Comparison of ENCODE assay signal across 23 mouse cellular contexts in the genomic region with DNA sequence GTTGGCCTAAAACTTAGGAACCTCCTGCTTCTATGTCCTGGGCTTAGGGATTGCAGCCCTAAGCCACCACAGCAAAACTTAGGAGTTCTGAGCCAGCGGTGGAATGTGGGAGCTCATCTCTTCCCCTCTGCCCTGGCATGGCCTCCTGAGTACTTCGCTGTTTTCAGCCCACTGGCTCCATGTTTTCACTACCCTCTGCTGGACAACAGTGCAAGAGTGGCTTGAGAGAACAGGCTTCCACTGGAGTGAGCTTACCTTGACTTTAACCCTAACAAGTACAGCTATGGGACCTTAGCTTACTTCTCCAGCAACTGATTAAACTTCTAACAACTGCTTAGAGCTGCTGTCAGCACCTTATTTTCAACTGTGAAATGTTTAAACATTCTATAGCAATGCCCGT. TPM values are rescaled to one million over a fixed set of nuclear protein-coding genes. Genes with fewer than 3 reads are reported as not detected.
DNase-seq lines count a peak whose midpoint lies in the region; ATAC-seq and TF ChIP-seq lines count a peak whose summit lies in the region.
"Had no signal": no experiment of that assay in that cellular context is flagged by ENCODE, and none has a peak within 500 bp of the region (broad histone marks: within the 10 kb centered on the region; RNA-seq: fewer than 3 reads in every experiment).

No protein-coding gene starts in this region.

- no peak for ATAC-seq in heart, embryonic 13.5 days (ENCODE audit: extremely low read depth, insufficient number of reproducible peaks, low FRiP score, low TSS enrichment)
- ATAC-seq in kidney, embryonic 15.5 days (replicated peaks; ENCODE audit: low FRiP score) = 0 out of 2 replicates have a peak, but pooled peaks have one; percentile 40
- ATAC-seq: activated CD4-positive, CD25-positive, alpha-beta regulatory T cell, adult 4 months; forebrain, embryonic 13.5 days; intestine, embryonic 15.5 days; midbrain, embryonic 15.5 days had no signal

- TF ChIP-seq CTCF in testis, adult 2 months (IDR thresholded peaks at IDR 0.05; ENCODE audit: control insufficient read depth, insufficient read depth, insufficient replicate concordance, low read depth, low read length) = no peak

- H3K4me3 ChIP-seq in heart, embryonic 13.5 days = no peak overlapping the region
- H3K4me3 ChIP-seq in kidney, embryonic 15.5 days (replicated peaks) = no peak overlapping the region
- H3K4me3 ChIP-seq in testis, adult 2 months (ENCODE audit: control insufficient read depth, low read depth, low read length) = no peak overlapping the region
- H3K4me3 ChIP-seq: forebrain, embryonic 13.5 days; hindbrain, embryonic 15.5 days; intestine, embryonic 15.5 days; layer of hippocampus, adult 2 months; limb, embryonic 12.5 days; liver, embryonic 13.5 days; lung, embryonic 15.5 days; midbrain, embryonic 15.5 days; neural tube, embryonic 13.5 days had no signal

- no peak for TF ChIP-seq POLR2A in testis, adult 2 months (IDR thresholded peaks at IDR 0.05; ENCODE audit: control insufficient read depth, low read depth, low read length)

- no peak overlapping the region for H3K4me2 ChIP-seq in heart, embryonic 13.5 days
- no peak overlapping the region for H3K4me2 ChIP-seq in kidney, embryonic 15.5 days
- H3K4me2 ChIP-seq: forebrain, embryonic 13.5 days; hindbrain, embryonic 15.5 days; intestine, embryonic 15.5 days; limb, embryonic 12.5 days; liver, embryonic 13.5 days; lung, embryonic 15.5 days; midbrain, embryonic 15.5 days; neural tube, embryonic 13.5 days had no signal

- H3K9me3 ChIP-seq in heart, embryonic 13.5 days = no peaks in the 10 kb centered on the region
- no peaks in the 10 kb centered on the region for H3K9me3 ChIP-seq in kidney, embryonic 15.5 days (replicated peaks)
- H3K9me3 ChIP-seq: forebrain, embryonic 13.5 days; hindbrain, embryonic 15.5 days; intestine, embryonic 15.5 days; limb, embryonic 12.5 days; liver, embryonic 13.5 days; lung, embryonic 15.5 days; midbrain, embryonic 15.5 days; neural tube, embryonic 13.5 days had no signal

- WGBS in heart, embryonic 13.5 days = 56% methylated on average over 3 of the region's 3 CpGs
- WGBS in kidney, embryonic 15.5 days = 88% methylated on average over 3 of the region's 3 CpGs

- peaks cover 53% of the 10 kb centered on the region for H3K36me3 ChIP-seq in heart, embryonic 13.5 days
- peaks cover 50% of the 10 kb centered on the region for H3K36me3 ChIP-seq in kidney, embryonic 15.5 days
- H3K36me3 ChIP-seq in testis, adult 2 months (ENCODE audit: control insufficient read depth, insufficient read depth, low read length) = peaks cover 3% of the 10 kb centered on the region; the same call in 1 of the 2 replicates

- no peak overlapping the region for H3K9ac ChIP-seq in heart, embryonic 13.5 days
- H3K9ac ChIP-seq in kidney, embryonic 15.5 days = no peak overlapping the region
- H3K9ac ChIP-seq: forebrain, embryonic 13.5 days; hindbrain, embryonic 15.5 days; intestine, embryonic 15.5 days; limb, embryonic 12.5 days; liver, embryonic 13.5 days; lung, embryonic 15.5 days; midbrain, embryonic 15.5 days; neural tube, embryonic 13.5 days had no signal

- peak overlapping the region; percentile 40 for H3K27ac ChIP-seq in heart, embryonic 13.5 days (replicated peaks)
- H3K27ac ChIP-seq in kidney, embryonic 15.5 days = no peak overlapping the region
- peak overlapping the region; percentile 54; the same call in 1 of the 2 replicates for H3K27ac ChIP-seq in testis, adult 2 months (ENCODE audit: control insufficient read depth, insufficient read depth, low read depth, low read length)
- H3K27ac ChIP-seq: forebrain, embryonic 13.5 days; hindbrain, embryonic 15.5 days; intestine, embryonic 15.5 days; layer of hippocampus, adult 2 months; limb, embryonic 12.5 days; liver, embryonic 13.5 days; lung, embryonic 15.5 days; macrophage; midbrain, embryonic 15.5 days; neural tube, embryonic 13.5 days had no signal

- H3K4me1 ChIP-seq in heart, embryonic 13.5 days = peaks cover 18% of the 10 kb centered on the region
- H3K4me1 ChIP-seq in kidney, embryonic 15.5 days = no peaks in the 10 kb centered on the region
- no peaks in the 10 kb centered on the region for H3K4me1 ChIP-seq in testis, adult 2 months (ENCODE audit: control insufficient read depth, insufficient read depth, low read length)
- H3K4me1 ChIP-seq: hindbrain, embryonic 15.5 days; intestine, embryonic 15.5 days; limb, embryonic 12.5 days; lung, embryonic 15.5 days; midbrain, embryonic 15.5 days; neural tube, embryonic 13.5 days had no signal

- H3K27me3 ChIP-seq in heart, embryonic 13.5 days (replicated peaks) = no peaks in the 10 kb centered on the region
- H3K27me3 ChIP-seq in kidney, embryonic 15.5 days = no peaks in the 10 kb centered on the region
- no peaks in the 10 kb centered on the region for H3K27me3 ChIP-seq in testis, adult 2 months (ENCODE audit: control insufficient read depth, insufficient read depth, low read length)
- H3K27me3 ChIP-seq: forebrain, embryonic 13.5 days; hindbrain, embryonic 15.5 days; intestine, embryonic 15.5 days; limb, embryonic 12.5 days; liver, embryonic 13.5 days; lung, embryonic 15.5 days; midbrain, embryonic 15.5 days; neural tube, embryonic 13.5 days had no signal

- no peak for DNase-seq in heart, adult 9 months (ENCODE audit: low spot score in 2 of 2)
- no peak for DNase-seq in kidney, adult 11 months
- DNase-seq in testis, postnatal 14 days (ENCODE audit: low spot score) = no peak
- DNase-seq in thymus, postnatal 0 days (ENCODE audit: low spot score) = no peak
- DNase-seq: cerebellum, adult 9-10 months; gastrocnemius, postnatal 36 days; liver, embryonic 13.5 days; right cerebral cortex, postnatal 25 days; thymus, adult 18-20 months; thymus, postnatal 4 days had no signal

RNA-seq across cellular contexts. Expression of a gene that starts 14.6 kb away (rescaled TPM):
- polyA plus RNA-seq in heart, embryonic 13.5 days (2015; fragmentation: Nextera tagmentation; extraction: Ambion mirVana) = 927 and 1,079 TPM in 2 replicates
- polyA plus RNA-seq in kidney, embryonic 15.5 days (2015; fragmentation: Nextera tagmentation; extraction: Ambion mirVana) = 1,196 and 1,217 TPM in 2 replicates
- 407 and 434 TPM in 2 replicates for polyA plus RNA-seq in testis, adult 2 months (2012; rRNA removed)
- polyA plus RNA-seq in thymus, postnatal 0 days (2015; fragmentation: Nextera tagmentation; extraction: Ambion mirVana) = 1,237 and 1,253 TPM in 2 replicates

RNA-seq across cellular contexts. Expression of a gene that starts 49.1 kb away (rescaled TPM):
- 15.5 and 16.3 TPM in 2 replicates for polyA plus RNA-seq in heart, embryonic 13.5 days (2015; fragmentation: Nextera tagmentation; extraction: Ambion mirVana)
- 30.4 and 32.6 TPM in 2 replicates for polyA plus RNA-seq in kidney, embryonic 15.5 days (2015; fragmentation: Nextera tagmentation; extraction: Ambion mirVana)
- 67.0 and 71.2 TPM in 2 replicates for polyA plus RNA-seq in testis, adult 2 months (2012; rRNA removed)
- polyA plus RNA-seq in thymus, postnatal 0 days (2015; fragmentation: Nextera tagmentation; extraction: Ambion mirVana) = 20.6 and 22.1 TPM in 2 replicates
